Mouse (Mus musculus) regulatory T cell (primary cell): ENCODE measurements around the gene Rabif.
"Not testable (repeated sequence)": the region's sequence is repeated elsewhere in the genome, so short reads cannot be mapped to it uniquely, and the experiment has no call there.

Experiments
- in situ Hi-C: fragments of 300-600 bp; cut with MboI, MseI; formaldehyde crosslinking; loops from one replicate; pipeline ENCODE4 v1.15.1; 2025; ENCODE audit warnings: high pct_unique_total_duplicates

Gene Rabif

DNA sequence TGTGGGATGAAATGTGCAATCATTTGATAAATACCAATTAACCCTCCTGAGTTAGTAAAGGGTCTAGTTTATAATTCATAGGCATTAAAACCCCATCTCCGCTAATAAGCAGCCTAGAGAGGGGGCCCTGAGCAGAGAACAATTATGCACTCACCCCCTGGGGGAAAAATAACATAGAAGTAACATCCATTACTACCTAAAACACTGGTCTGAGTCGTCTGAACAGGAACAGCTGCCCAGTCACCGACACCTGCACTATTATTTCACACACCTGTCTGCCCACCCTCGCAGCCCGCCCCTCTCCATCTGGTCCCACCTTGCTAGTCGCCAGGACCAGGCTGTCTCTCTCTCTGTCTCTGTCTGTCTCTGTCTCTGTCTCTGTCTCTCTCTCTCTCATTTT, 18.1 kb downstream of the Rabif start:
- in situ Hi-C loops: no loop called here

DNA sequence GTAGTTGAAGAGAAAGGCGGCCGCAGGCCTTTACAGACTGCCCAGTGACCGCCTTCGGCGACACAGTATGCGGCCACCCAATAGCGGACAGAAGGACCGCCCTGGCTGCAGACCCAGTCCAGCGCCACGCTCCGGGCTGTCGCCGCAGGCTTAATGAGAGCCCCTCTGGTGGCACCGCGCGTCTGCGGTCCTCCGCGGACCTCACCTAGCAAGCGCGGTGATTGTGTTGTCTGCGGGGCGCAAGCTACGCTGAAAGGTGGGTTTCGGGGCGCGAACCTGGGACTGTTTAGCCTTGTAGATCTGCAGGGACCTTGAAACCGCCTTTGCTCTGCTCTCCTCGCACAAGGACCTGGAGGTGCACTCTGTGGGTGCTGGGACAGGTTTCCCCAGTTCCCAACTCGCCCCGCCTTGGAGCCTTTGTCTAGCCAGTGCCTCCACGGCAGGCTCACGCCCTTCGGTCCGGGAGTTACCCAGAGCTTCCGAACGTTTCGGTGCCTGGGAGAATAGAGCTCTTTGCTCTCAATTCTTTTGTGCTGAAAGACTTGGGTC, 18.9 kb downstream of the Rabif start:
- in situ Hi-C loops: no loop called here

GRCm38 (mm10) chr1:134513876-134514590, 19.6 kb downstream of the Rabif start:
- in situ Hi-C loops: no loop called here

- in situ Hi-C loops: no loop called here
These were observed 21.4 kb downstream of the Rabif start for GRCm38 (mm10) chr1:134515891-134516290.

DNA sequence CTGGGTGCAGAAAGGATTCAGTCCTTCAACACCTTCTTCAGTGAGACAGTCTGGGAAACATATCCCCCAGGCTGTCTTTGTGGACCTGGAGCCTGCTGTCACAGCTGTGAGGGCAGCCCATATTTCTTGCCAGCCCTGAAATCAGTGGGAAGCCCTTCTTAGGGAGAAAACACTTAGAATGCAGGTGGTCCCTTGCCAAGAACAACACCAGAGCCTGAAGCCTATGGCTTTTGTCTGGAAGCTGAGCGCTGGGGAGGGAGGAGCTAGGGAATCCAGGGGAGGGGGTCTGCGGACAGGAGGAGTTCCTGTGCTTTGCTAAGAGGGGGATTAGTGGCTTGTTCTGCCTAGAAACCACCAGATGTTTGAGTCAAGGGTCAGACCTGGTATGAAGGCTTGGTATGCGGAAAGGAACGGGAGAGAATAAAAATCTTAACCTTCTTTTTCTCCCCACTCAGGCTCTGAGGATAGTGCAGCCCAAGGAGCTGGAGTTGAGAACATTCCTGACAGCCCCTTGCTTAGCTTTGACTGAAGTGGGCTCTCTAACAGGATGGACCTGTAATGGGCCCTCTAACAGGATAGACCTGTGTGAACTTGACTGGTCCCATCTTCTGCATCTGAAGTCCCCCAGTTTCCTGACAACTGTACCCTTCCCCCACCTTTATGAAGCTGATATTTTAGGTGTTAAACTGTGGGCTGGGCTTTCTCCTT, 22.2 kb downstream of the Rabif start:
- in situ Hi-C loops: no loop called here

- in situ Hi-C loops: not testable (repeated sequence)
These were observed 23.4 kb downstream of the Rabif start for GRCm38 (mm10) chr1:134517841-134518240.

DNA sequence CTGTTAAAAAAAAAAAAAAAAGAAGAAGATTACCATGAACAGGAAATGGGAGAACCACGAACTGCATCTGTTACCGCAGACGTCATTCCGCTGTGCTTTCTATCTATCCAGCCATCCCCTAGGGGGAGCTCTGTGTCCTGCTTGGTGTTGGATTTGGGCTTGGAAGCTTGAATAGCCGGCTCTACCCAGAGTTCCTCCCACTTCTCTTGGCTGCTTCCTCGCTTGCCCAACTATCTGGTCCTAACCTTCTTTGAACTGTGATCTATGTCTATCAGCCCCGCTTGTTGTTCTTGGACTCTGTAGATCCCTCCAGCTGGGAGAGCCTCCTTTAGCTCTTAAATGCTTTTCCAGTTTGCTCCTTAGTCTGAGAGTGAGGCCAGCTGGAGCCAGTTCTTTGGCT, 24.2 kb downstream of the Rabif start:
- in situ Hi-C loops: no loop called here

GRCm38 (mm10) chr1:134519201-134519600, 24.8 kb downstream of the Rabif start:
- in situ Hi-C loops: not testable (repeated sequence)

DNA sequence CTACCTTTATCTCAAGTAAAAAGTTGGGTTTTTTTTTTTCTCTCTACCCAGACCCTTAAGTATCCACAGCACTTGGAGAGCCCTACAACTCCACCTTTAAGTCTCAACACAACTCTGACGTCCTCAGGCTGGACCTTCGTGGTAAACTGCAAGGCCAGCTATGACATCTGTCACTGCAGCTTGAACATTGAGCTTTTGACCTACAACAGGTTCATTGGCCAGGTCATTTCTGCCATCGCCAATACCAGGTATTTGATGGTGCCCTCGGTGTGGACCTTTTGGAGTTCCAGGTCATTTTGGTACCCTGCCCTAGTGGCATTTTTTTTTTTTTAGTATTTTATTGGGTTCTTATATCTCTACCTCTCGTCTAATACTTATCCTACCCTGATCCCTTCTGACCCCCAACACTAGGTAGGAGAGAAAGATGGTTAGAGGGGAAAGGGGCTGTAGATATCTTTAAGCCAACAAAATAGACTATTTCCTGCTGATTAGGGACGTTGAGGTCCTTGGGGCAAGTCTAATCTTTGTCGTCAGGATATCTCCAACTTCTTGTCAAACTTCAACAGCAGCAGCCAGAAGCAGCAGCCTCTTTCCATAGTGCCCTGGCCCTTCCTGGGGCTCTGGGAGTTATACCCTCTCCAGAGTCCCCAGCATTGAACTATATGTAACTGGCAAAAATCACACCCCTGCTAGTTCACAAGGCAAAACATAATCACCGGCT, 25.7 kb downstream of the Rabif start:
- in situ Hi-C loops: no loop called here

GRCm38 (mm10) chr1:134521163-134521562, 26.7 kb downstream of the Rabif start:
- in situ Hi-C loops: no loop called here

DNA sequence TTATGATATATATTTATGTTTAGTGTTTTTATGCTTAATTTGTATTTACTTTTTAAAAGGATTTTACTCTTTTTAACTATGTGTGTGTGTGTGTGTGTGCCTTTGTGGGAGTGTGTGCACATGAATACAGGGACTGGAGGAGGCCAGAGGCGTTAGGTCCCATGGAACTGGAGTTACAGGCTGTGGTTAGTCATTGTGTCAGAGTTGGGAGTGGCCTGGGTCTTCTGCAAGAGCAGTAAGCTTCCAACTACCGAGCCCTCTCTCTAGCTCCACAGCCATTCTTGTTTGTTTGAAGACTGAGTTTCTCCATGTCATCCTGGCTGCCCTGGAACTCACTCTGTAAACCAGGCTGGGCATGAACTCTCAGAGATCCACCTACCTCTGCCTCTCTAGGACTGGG, 27.9 kb downstream of the Rabif start:
- in situ Hi-C loops: no loop called here

DNA sequence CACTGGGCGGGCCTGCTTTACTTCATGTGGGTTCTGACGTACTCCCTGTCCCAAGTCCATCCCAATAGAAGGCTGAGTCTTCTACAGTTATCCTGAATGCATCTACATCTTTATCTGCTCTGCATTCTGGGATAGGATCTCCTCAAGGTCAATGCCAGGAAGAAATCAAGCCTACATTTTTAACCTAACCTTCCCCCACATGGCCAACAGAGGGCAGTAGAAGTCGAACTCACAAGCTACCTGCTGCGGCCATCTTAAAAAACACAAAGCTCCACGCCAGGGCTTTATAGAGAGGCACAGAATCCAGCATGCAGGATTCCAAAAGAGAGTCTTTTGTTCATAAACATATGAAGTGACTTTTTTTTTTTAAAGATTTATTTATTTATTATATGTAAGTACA, 30.0 kb downstream of the Rabif start:
- in situ Hi-C loops: no loop called here

DNA sequence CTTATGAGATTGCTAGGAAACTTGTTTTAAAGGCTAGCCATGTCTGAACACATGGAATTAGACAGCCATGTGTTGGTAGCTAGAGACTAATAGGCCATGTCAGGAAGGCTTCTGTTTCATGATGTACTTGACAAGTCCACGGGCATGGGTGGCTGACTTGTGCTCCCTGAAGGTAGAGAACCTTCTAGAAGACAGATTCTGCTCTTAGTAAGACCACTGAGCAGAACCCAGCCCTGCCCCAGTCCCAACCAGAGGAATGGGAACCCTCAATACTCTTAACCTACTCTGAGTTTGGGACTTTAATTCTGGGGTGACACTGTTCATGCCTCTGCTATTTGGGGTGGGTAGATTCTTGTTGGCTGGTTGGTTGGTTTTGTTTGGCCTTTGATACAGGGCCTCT, 30.6 kb downstream of the Rabif start:
- in situ Hi-C loops: no loop called here

- in situ Hi-C loops: no loop called here
These were observed 32.3 kb downstream of the Rabif start for GRCm38 (mm10) chr1:134526752-134527151.

- in situ Hi-C loops: loop anchor here (5.0 kb wide), 1 partner anchor 42 kb away; no protein-coding TSS in a partner anchor
These were observed 36.2 kb downstream of the Rabif start for GRCm38 (mm10) chr1:134530618-134531017.

DNA sequence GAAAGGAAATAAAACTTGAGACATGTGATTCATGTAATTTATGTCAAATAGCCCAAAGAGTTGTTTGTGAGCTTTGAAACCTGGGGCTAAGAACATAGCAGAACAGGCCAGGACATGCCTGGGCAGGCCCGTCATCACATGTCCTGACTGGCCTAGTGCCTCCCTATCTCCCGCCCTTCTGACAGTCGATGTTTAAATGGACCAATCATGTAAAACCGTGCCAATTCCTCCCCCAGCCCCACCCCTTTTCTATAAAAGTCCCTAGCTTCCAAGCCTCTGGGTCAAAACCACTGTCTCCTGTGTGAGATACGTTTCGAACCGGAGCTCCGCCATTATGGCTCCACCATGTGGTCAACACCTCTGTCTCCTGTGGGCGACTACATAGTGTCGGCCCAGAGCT, 39.3 kb downstream of the Rabif start:
- in situ Hi-C loops: loop anchor here (5.0 kb wide), 1 partner anchor 39 kb away; no protein-coding TSS in a partner anchor

GRCm38 (mm10) chr1:134535054-134535453, 40.6 kb downstream of the Rabif start:
- in situ Hi-C loops: no loop called here

DNA sequence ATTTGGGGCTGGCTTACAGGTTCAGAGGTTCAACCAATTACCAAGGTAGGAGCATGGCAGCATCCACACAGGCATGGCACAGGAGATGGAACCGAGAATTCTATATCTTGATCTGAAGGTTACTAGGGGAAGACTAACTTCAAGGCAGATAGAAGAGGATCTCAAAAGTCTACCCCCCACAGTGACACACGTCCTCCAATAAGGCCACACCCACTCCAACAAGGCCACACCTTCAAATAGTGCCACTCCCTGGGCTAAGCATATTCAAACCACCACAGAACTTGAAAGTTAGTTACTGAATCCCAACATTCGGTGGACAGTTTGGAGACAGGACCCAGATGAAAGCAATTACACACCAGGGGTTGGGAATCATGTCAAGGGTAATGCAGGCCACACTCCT, 41.1 kb downstream of the Rabif start:
- in situ Hi-C loops: no loop called here

DNA sequence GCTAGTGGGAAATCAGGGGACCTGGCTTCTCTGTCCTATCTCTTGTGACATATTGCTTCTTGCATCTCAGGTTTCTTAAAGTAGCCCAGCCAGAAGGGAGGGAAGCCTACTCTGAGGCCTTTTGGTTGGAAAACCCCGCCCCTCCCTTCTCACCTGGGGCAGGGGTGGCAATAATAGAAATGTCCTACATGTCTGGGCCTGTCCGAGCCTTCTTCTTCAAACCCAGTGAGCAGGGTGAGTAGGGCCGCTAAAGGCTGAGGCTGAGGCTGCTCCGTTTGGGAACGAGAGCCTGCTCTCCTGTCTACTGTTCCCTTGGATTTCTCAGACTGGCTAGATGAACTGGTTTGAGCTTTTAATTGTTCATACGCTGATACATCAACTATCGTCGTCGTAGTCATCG, 46.2 kb downstream of the Rabif start:
- in situ Hi-C loops: no loop called here

DNA sequence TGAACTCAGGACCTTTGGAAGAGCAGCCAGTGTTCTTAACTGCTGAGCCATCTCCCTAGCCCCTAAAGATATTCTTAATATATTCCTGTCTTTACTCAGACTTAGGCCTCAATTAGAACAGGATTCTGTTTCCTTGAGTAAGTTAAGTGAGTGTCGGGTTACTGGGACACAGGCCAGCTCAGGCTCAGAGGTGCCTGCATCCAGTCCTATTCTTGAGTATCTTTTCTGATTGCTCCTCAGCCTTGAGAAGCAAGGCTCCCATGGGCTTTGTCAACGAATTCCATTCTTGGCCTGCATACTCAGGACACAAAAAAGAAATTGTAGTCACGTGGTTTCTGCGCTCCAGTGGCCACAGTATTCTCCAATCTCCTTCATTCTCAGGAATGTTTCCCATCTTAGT, 53.8 kb downstream of the Rabif start:
- in situ Hi-C loops: no loop called here

- in situ Hi-C loops: loop anchor here (10.0 kb wide), 1 partner anchor 585 kb away; the partner anchor contains the start of gene Ptpn7
These were observed 55.2 kb downstream of the Rabif start, which contains the start of gene Mgat4e for GRCm38 (mm10) chr1:134549632-134550132. Gene Mgat4e (minus strand): TSS chr1:134549682.

DNA sequence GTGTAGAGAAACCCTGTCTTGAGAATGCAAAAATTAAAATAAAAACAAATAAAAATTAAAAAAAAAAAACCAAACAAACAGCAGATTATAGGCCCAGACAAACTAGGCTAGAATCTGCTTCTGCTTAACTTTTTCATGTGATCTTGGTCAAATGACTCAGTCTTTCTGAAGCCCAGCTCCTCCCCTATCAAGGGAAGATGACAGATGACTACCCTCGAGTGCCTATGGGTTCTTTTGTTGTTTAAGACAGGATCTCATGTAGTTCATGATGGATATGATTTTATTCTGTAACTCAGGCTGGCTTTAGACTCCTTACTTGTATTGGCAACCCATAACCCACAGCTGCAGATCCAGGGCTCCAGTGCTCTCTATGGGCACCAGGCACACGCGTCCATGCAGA, 57.4 kb downstream of the Rabif start:
- in situ Hi-C loops: loop anchor here (10.0 kb wide), 1 partner anchor 583 kb away; the partner anchor contains the start of gene Ptpn7
